Comparison of ENCODE assay signal across 8 mouse cellular contexts in genomic region chr9:72638951-72639842, GRCm38 (mm10). TPM values are rescaled to one million over a fixed set of nuclear protein-coding genes. Genes with fewer than 3 reads are reported as not detected.
DNase-seq lines count a peak whose midpoint lies in the region; ATAC-seq lines count a peak whose summit lies in the region.

No protein-coding gene starts in this region.

- H3K27ac ChIP-seq in kidney, embryonic 16.5 days (ENCODE audit: low read length) = peak overlapping the region; percentile 100
- peak overlapping the region; percentile 100 for H3K27ac ChIP-seq in brown adipose tissue, adult 24 weeks (replicated peaks; ENCODE audit: low read depth, low read length)
- H3K27ac ChIP-seq in hindbrain, embryonic 11.5 days (ENCODE audit: low read depth, low read length) = peak overlapping the region; percentile 100

- peak; percentile 72 for ATAC-seq in kidney, embryonic 16.5 days (ENCODE audit: low FRiP score, low TSS enrichment)
- peak; percentile 90 for ATAC-seq in hindbrain, embryonic 11.5 days (ENCODE audit: low FRiP score)

- H3K9ac ChIP-seq in kidney, embryonic 16.5 days (replicated peaks; ENCODE audit: low read length) = peak overlapping the region; percentile 87
- H3K9ac ChIP-seq in hindbrain, embryonic 11.5 days (ENCODE audit: low read depth, low read length) = peak overlapping the region; percentile 80

- H3K4me2 ChIP-seq in kidney, embryonic 16.5 days (replicated peaks; ENCODE audit: low read depth, low read length) = peak overlapping the region; percentile 82
- H3K4me2 ChIP-seq in hindbrain, embryonic 11.5 days (replicated peaks; ENCODE audit: low read depth, low read length) = peak overlapping the region; percentile 73

- H3K9me3 ChIP-seq in kidney, embryonic 16.5 days (ENCODE audit: low read length) = no peaks in the 10 kb centered on the region
- no peaks in the 10 kb centered on the region for H3K9me3 ChIP-seq in hindbrain, embryonic 11.5 days (ENCODE audit: control insufficient read depth, low read length)

- 46% methylated on average over 9 of the region's 9 CpGs for WGBS in kidney, embryonic 16.5 days
- WGBS in hindbrain, embryonic 11.5 days = 45% methylated on average over 9 of the region's 9 CpGs

- no peaks in the 10 kb centered on the region for H3K27me3 ChIP-seq in kidney, embryonic 16.5 days (ENCODE audit: insufficient read depth, low read length)
- H3K27me3 ChIP-seq in hindbrain, embryonic 11.5 days (ENCODE audit: control insufficient read depth, insufficient read depth, low read length) = no peaks in the 10 kb centered on the region

- H3K4me3 ChIP-seq in kidney, embryonic 16.5 days (ENCODE audit: low read length) = peak overlapping the region; percentile 42
- peak overlapping the region; percentile 64 for H3K4me3 ChIP-seq in brown adipose tissue, adult 24 weeks (ENCODE audit: insufficient read depth, low read depth, low read length)
- peak overlapping the region; percentile 36 for H3K4me3 ChIP-seq in hindbrain, embryonic 11.5 days (ENCODE audit: low read depth, low read length)

- no peak for DNase-seq in kidney, adult 18-20 months
- DNase-seq in hindbrain, embryonic 11.5 days (ENCODE audit: low spot score) = peak; percentile 82
- peak; percentile 54 for DNase-seq in lung, postnatal 36 days
- DNase-seq in thymus, postnatal 14 days = peak; percentile 24
- DNase-seq in urinary bladder, postnatal 36 days (ENCODE audit: low spot score in 2 of 2) = no peak
- DNase-seq in layer of hippocampus, postnatal 14 days (ENCODE audit: low spot score in 2 of 2) = no peak

- H3K36me3 ChIP-seq in kidney, embryonic 16.5 days (ENCODE audit: insufficient read depth, low read length) = no peaks in the 10 kb centered on the region
- no peaks in the 10 kb centered on the region for H3K36me3 ChIP-seq in hindbrain, embryonic 11.5 days (ENCODE audit: control insufficient read depth, insufficient read depth, low read length)

- peaks cover 33% of the 10 kb centered on the region for H3K4me1 ChIP-seq in kidney, embryonic 16.5 days (ENCODE audit: insufficient read depth, low read length)
- H3K4me1 ChIP-seq in brown adipose tissue, adult 24 weeks (ENCODE audit: control insufficient read depth, insufficient read depth, insufficient read length, low read length) = peaks cover 15% of the 10 kb centered on the region
- H3K4me1 ChIP-seq in hindbrain, embryonic 11.5 days (replicated peaks; ENCODE audit: control insufficient read depth, insufficient read depth, low read length) = peaks cover 7% of the 10 kb centered on the region

RNA-seq across cellular contexts. Expression of gene Nedd4, which starts 22.9 kb away (rescaled TPM):
- polyA plus RNA-seq in kidney, embryonic 16.5 days (2015; fragmentation: Nextera tagmentation; extraction: Ambion mirVana) = 652 and 684 TPM in 2 replicates
- polyA plus RNA-seq in brown adipose tissue, adult 24 weeks (2012; ENCODE audit: insufficient read depth, insufficient read length, missing spikeins) = 162 and 164 TPM in 2 replicates
- polyA plus RNA-seq in hindbrain, embryonic 11.5 days (2014; fragmentation: Nextera tagmentation; extraction: Ambion mirVana) = 708 and 779 TPM in 2 replicates
- total RNA-seq in layer of hippocampus, postnatal 14 days (2021) = 100 to 1,000 TPM; 288 to 318 TPM

Comparison
In these comparisons a context has a peak if more than half of its experiments do, and no peak if none do; other contexts are left out.
1. DNase-seq: peak in hindbrain, embryonic 11.5 days (single experiment), lung, postnatal 36 days (single experiment) and thymus, postnatal 14 days (single experiment); none in kidney, adult 18-20 months (single experiment), urinary bladder, postnatal 36 days (0 of 2) and layer of hippocampus, postnatal 14 days (0 of 2).
2. Peak in every context shown above with its lines, with median percentiles within 50 percentile points of each other: H3K27ac ChIP-seq and H3K4me3 ChIP-seq.